22 mouse cellular contexts compared by ENCODE assay signal in genomic region chr5:149451209-149451681, GRCm38 (mm10). TPM values are rescaled to one million over a fixed set of nuclear protein-coding genes. Genes with fewer than 3 reads are reported as not detected.
A peak's percentile ranks its signal among the peaks of the same experiment; 100 is the strongest.
DNase-seq lines count a peak whose midpoint lies in the region; ATAC-seq and TF ChIP-seq lines count a peak whose summit lies in the region.
"Had no signal": no experiment of that assay in that cellular context is flagged by ENCODE, and none has a peak within 500 bp of the region (broad histone marks: within the 10 kb centered on the region; RNA-seq: fewer than 3 reads in every experiment).

No protein-coding gene starts in this region.

- H3K9me3 ChIP-seq in heart, embryonic 12.5 days (replicated peaks): peaks cover 6% of the 10 kb centered on the region; the same call in 1 of the 2 replicates
- H3K9me3 ChIP-seq in midbrain, postnatal 0 days (ENCODE audit: low read length): no peaks in the 10 kb centered on the region
- no peaks in the 10 kb centered on the region for H3K9me3 ChIP-seq in midbrain, embryonic 16.5 days (replicated peaks; ENCODE audit: control insufficient read depth, low read length, poor library complexity, severe bottlenecking)
- H3K9me3 ChIP-seq: forebrain, embryonic 13.5 days; limb, embryonic 10.5 days had no signal

- TF ChIP-seq CTCF in midbrain, postnatal 0 days (IDR thresholded peaks at IDR 0.05): no peak

- 49% methylated on average over 7 of the region's 7 CpGs for WGBS in heart, embryonic 12.5 days
- WGBS in midbrain, postnatal 0 days: 65% methylated on average over 7 of the region's 7 CpGs
- 73% methylated on average over 7 of the region's 7 CpGs for WGBS in midbrain, embryonic 16.5 days

- no peak for ATAC-seq in heart, embryonic 12.5 days (ENCODE audit: insufficient number of reproducible peaks, low FRiP score)
- ATAC-seq in midbrain, postnatal 0 days (ENCODE audit: low FRiP score): no peak
- ATAC-seq in midbrain, embryonic 16.5 days: no peak
- ATAC-seq: forebrain, embryonic 13.5 days; midbrain, embryonic 15.5 days had no signal

- H3K4me2 ChIP-seq in heart, embryonic 12.5 days: 0 out of 2 replicates have a peak overlapping the region, but pooled peaks have one; percentile 13
- no peak overlapping the region for H3K4me2 ChIP-seq in midbrain, postnatal 0 days (ENCODE audit: low read depth, low read length, poor library complexity, severe bottlenecking)
- no peak overlapping the region for H3K4me2 ChIP-seq in midbrain, embryonic 16.5 days (ENCODE audit: low read length)
- H3K4me2 ChIP-seq: forebrain, embryonic 13.5 days; midbrain, embryonic 15.5 days had no signal

- H3K36me3 ChIP-seq in heart, embryonic 12.5 days: no peaks in the 10 kb centered on the region
- no peaks in the 10 kb centered on the region for H3K36me3 ChIP-seq in midbrain, postnatal 0 days (ENCODE audit: insufficient read depth, low read length)
- H3K36me3 ChIP-seq in midbrain, embryonic 16.5 days (ENCODE audit: control insufficient read depth, insufficient read depth, low read length): no peaks in the 10 kb centered on the region
- H3K36me3 ChIP-seq: hindbrain, embryonic 10.5 days; limb, embryonic 10.5 days; midbrain, embryonic 15.5 days had no signal

- H3K27ac ChIP-seq in heart, embryonic 12.5 days (ENCODE audit: poor library complexity, severe bottlenecking): no peak overlapping the region
- no peak overlapping the region for H3K27ac ChIP-seq in midbrain, postnatal 0 days (ENCODE audit: low read depth, low read length)
- no peak overlapping the region for H3K27ac ChIP-seq in midbrain, embryonic 16.5 days (ENCODE audit: low read length)
- H3K27ac ChIP-seq: forebrain, embryonic 13.5 days; heart, adult 2 months; hindbrain, embryonic 10.5 days; limb, embryonic 10.5 days; midbrain, embryonic 15.5 days had no signal

- no peaks in the 10 kb centered on the region; the same call in 1 of the 2 replicates for H3K4me1 ChIP-seq in heart, embryonic 12.5 days (replicated peaks)
- no peaks in the 10 kb centered on the region for H3K4me1 ChIP-seq in midbrain, postnatal 0 days (ENCODE audit: insufficient read depth, low read length)
- H3K4me1 ChIP-seq in midbrain, embryonic 16.5 days (ENCODE audit: control insufficient read depth, insufficient read depth, low read length): no peaks in the 10 kb centered on the region
- H3K4me1 ChIP-seq: forebrain, embryonic 13.5 days; hindbrain, embryonic 10.5 days; limb, embryonic 10.5 days; midbrain, embryonic 15.5 days had no signal

- H3K4me3 ChIP-seq in heart, embryonic 12.5 days: no peak overlapping the region
- no peak overlapping the region for H3K4me3 ChIP-seq in midbrain, postnatal 0 days (ENCODE audit: low read depth, low read length)
- H3K4me3 ChIP-seq in midbrain, embryonic 16.5 days (ENCODE audit: low read depth, low read length): no peak overlapping the region
- H3K4me3 ChIP-seq: forebrain, embryonic 13.5 days; heart, adult 2 months; hindbrain, embryonic 10.5 days; limb, embryonic 10.5 days; midbrain, embryonic 15.5 days had no signal

- no peak for DNase-seq in heart, adult 9 months (ENCODE audit: low spot score in 2 of 2)
- DNase-seq in midbrain, postnatal 0 days (ENCODE audit: low spot score): peak; percentile 36
- DNase-seq in left cerebral cortex, adult 9 months (ENCODE audit: low spot score in 2 of 2): peak; percentile 27 to 55
- peak; percentile 53 to 88 for DNase-seq in left cerebral cortex, postnatal 25 days (ENCODE audit: low spot score in 2 of 2)
- no peak for DNase-seq in cerebellum, adult 18-20 months
- DNase-seq: cerebellum, adult 8-10 months; gastrocnemius, postnatal 14 days; heart, adult 2 months; kidney, adult 8-10 months; kidney, postnatal 14 days; lung, adult 18-20 months; spleen, adult 18-20 months; thymus, postnatal 4 days had no signal

- H3K27me3 ChIP-seq in heart, embryonic 12.5 days (replicated peaks): no peaks in the 10 kb centered on the region
- H3K27me3 ChIP-seq in midbrain, postnatal 0 days (ENCODE audit: insufficient read depth, low read length): no peaks in the 10 kb centered on the region
- H3K27me3 ChIP-seq in midbrain, embryonic 16.5 days (ENCODE audit: control insufficient read depth, insufficient read depth, low read depth, low read length): no peaks in the 10 kb centered on the region
- H3K27me3 ChIP-seq: forebrain, embryonic 13.5 days; midbrain, embryonic 15.5 days had no signal

- intact Hi-C loops in left cerebral cortex, postnatal 25 days (cut with DNase I): loop anchor here (2.0 kb wide), 1 partner anchor 74 kb away; no protein-coding TSS in a partner anchor

- no peak overlapping the region for H3K9ac ChIP-seq in heart, embryonic 12.5 days
- no peak overlapping the region for H3K9ac ChIP-seq in midbrain, postnatal 0 days (replicated peaks; ENCODE audit: low read length, poor library complexity, severe bottlenecking)
- H3K9ac ChIP-seq in midbrain, embryonic 16.5 days (ENCODE audit: low read depth, low read length): no peak overlapping the region
- H3K9ac ChIP-seq: forebrain, embryonic 13.5 days; midbrain, embryonic 15.5 days had no signal

RNA-seq across cellular contexts. Expression of gene Tex26, which starts 11.8 kb away (rescaled TPM):
- polyA plus RNA-seq in heart, embryonic 12.5 days (2016; fragmentation: Nextera tagmentation; extraction: Ambion mirVana): 0.56 and 0.77 TPM in 2 replicates
- total RNA-seq in midbrain, postnatal 0 days (2014; rRNA removed): 0.76 and 1.9 TPM in 2 replicates
- 1.3 and 1.4 TPM in 2 replicates for polyA plus RNA-seq in midbrain, postnatal 0 days (2015; fragmentation: Nextera tagmentation; extraction: Ambion mirVana)
- polyA plus RNA-seq in midbrain, embryonic 16.5 days (2015; fragmentation: Nextera tagmentation; extraction: Ambion mirVana): 1.6 and 2.0 TPM in 2 replicates
- total RNA-seq in left cerebral cortex, postnatal 25 days (2021): not detected
- total RNA-seq: adrenal gland, adult 18-20 months; heart, adult 2 months; liver, adult 2 months; megakaryocyte-erythroid progenitor cell, adult 5-6 weeks had no signal
- polyA plus RNA-seq: heart, adult 2 months; liver, adult 2 months had no signal

RNA-seq across cellular contexts. Expression of gene Medag, which starts 39.7 kb away (rescaled TPM):
- polyA plus RNA-seq in heart, embryonic 12.5 days (2016; fragmentation: Nextera tagmentation; extraction: Ambion mirVana): 1.2 and 1.4 TPM in 2 replicates
- 2.6 and 3.4 TPM in 2 replicates for total RNA-seq in midbrain, postnatal 0 days (2014; rRNA removed)
- 1.3 and 2.1 TPM in 2 replicates for polyA plus RNA-seq in midbrain, postnatal 0 days (2015; fragmentation: Nextera tagmentation; extraction: Ambion mirVana)
- 2.0 and 2.8 TPM in 2 replicates for polyA plus RNA-seq in midbrain, embryonic 16.5 days (2015; fragmentation: Nextera tagmentation; extraction: Ambion mirVana)
- total RNA-seq in left cerebral cortex, postnatal 25 days (2021): 10 to 100 TPM; 12.7 to 14.5 TPM
- total RNA-seq: megakaryocyte-erythroid progenitor cell, adult 5-6 weeks had no signal

Comparison
In these comparisons a context has a peak if more than half of its experiments do, and no peak if none do; other contexts are left out.
1. DNase-seq: peak in midbrain, postnatal 0 days (single experiment), left cerebral cortex, adult 9 months (2 of 2) and left cerebral cortex, postnatal 25 days (2 of 2); none in heart, adult 9 months (0 of 2) and cerebellum, adult 18-20 months (0 of 2).